Mouse (Mus musculus): Measurements from ENCODE around the gene Timm10b. TPM values are rescaled to one million over a fixed set of nuclear protein-coding genes. Genes with fewer than 3 reads are reported as not detected.

The Timm10b gene
- 100 to 1,000 TPM; 102 to 110 TPM for total RNA-seq (2023)

GRCm38 (mm10) chr7:105639756-105640155 lies at the start of gene Timm10b:
Gene Timm10b, plus strand, starts transcription at chr7:105640056.

DNA sequence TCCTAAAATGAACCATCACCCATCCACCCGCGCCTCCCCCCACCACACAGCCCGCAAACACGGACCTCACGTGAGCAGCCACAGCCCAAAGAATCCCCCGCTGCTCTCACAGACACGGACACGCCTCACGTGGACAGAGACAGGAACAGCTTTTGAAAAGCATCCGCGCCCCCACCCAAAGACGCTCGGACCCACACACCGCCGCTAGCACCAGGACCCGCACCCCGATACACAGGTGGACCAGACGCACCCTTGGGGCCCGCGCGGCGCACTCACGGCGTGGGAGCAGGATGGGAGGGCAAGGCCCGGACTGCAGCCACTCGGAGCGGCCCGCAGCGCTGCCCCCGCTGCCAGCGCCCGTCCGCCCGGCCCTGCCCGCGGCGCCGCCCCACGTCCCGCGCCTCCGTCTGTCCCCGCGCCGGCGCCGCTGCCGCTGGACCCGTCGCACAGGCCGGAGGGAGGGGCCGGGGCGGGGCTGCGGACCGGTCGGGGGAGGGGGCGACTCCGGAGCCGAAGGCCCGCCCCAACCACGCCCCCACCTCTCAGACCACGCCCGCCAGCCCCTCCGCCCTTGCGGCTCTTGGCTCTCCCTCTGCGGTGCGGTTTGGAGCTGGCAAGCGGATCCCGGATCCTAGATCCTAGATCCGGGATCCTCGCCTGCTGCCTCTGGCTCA lies 6.6 kb upstream of the Timm10b start, which contains the start of gene Trim3:
Gene Trim3, minus strand, starts transcription at position 445 of the 674 bp plus-strand sequence.

DNA sequence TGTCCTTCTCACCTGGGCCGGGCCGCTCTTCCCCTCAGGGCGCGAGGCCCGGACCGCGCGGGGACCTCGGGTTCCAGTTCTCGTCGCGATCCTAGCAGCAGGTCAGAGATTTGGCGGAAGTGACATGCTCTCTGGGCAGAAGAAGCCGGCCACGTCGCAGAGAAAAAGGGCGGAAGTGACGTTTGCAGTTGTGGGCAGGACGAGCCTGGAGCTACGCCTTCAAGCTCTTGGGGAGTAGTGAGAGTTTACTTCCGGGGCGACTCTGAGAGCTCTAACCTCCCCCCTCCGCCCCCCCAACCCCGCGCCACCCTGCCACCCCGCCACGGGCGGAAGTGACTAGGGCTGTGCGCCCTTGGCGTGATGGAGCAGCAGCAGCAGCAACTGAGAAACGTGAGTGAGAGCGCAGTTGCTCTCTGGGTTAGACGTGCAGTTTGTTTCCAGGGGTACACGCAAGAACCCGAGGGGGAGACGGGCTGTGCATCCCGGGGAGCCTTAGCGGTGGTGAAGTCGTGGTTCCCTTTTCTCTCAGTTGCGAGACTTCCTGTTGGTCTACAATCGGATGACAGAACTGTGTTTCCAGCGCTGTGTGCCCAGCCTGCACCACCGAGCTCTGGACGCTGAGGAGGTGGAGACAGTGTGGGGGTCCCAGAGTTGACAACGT lies 507 bp downstream of the Timm10b start, which contains the start of the genes Arfip2 and Gm45799:
Gene Arfip2, minus strand, starts transcription at position 184 of the 661 bp plus-strand sequence.
Gene Gm45799, plus strand, starts transcription at position 320 of the 661 bp plus-strand sequence.

DNA sequence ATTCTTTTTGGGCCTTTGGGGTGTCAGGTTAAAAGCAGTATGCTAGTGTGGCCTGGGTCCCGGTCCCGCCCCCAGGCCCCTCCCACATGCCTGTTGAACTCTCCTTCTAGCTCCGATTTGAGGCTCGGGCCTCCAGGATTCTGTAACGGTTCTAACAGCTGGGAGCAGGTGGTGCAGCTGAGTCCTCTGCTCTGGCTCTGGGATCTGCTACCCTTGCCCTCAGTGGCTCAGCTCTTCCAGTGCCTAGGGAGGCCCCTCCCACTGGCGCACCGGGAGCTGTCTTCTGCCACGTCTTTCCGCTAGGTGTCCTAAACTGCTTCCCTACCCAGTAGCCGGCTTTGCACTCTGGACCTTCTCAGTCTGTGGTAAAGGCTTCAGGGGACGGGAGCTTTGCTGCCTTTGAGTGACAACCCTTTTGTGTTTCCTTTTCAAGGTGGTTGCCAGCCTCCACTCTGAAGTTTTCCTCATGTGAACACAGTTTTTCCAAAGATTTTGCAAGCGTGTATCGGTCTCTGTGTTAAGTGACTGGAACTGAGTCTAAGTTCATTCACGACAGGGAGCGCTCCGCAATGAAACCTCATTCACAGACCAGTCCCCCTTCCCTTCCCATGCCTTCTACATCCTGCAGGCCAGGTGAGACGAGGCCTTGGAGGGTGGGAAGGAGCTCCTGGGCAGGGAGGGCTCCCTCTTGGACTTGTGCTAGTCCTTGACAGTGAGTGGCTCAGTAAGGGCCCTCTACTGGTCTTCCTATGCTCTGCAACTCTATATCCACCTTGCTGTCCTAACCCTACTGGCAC lies 11.0 kb downstream of the Timm10b start, which contains the start of gene Dnhd1:
Gene Dnhd1, plus strand, starts transcription at position 189 of the 797 bp plus-strand sequence.

Other genes starting within 250 kb of the Timm10b start
- gene Fam160a2, start 240.0 kb upstream of the Timm10b start, total RNA-seq (2023) = 10 to 100 TPM; 56.3 to 63.1 TPM
- not detected for gene Cnga4, start 235.5 kb upstream of the Timm10b start, total RNA-seq (2023)
- not detected for gene Cckbr, start 214.3 kb upstream of the Timm10b start, total RNA-seq (2023)
- gene Cavin3, start 157.8 kb upstream of the Timm10b start, total RNA-seq (2023) = under 1 TPM in 1 of 2 experiments, not detected in 1; 0.30 TPM
- gene Smpd1, start 85.7 kb upstream of the Timm10b start, total RNA-seq (2023) = 10 to 100 TPM; 16.4 to 19.5 TPM
- 1 to 10 TPM; 3.2 to 3.6 TPM for gene Apbb1, start 58.4 kb upstream of the Timm10b start, total RNA-seq (2023)
- gene Hpx, start 39.9 kb upstream of the Timm10b start, total RNA-seq (2023) = not detected
- gene Trim3, start 6.5 kb upstream of the Timm10b start, total RNA-seq (2023) = 10 to 100 TPM; 62.3 to 68.9 TPM
- 10 to 100 TPM; 26.1 to 31.4 TPM for gene Arfip2, start 360 bp downstream of the Timm10b start, total RNA-seq (2023)
- gene Gm45799, start 496 bp downstream of the Timm10b start, total RNA-seq (2023) = 10 to 100 TPM; 17.0 to 21.6 TPM
- 1 to 10 TPM; 3.1 to 9.1 TPM for gene Dnhd1, start 10.8 kb downstream of the Timm10b start, total RNA-seq (2023)
- gene Ilk, start 96.5 kb downstream of the Timm10b start, total RNA-seq (2023) = 100 to 1,000 TPM; 134 to 154 TPM
- gene Rrp8, start 97.3 kb downstream of the Timm10b start, total RNA-seq (2023) = 10 to 100 TPM; 13.5 to 15.6 TPM
- 100 to 1,000 TPM; 179 to 208 TPM for gene Taf10, start 104.3 kb downstream of the Timm10b start, total RNA-seq (2023)
- 100 to 1,000 TPM in 1 of 2 experiments, 10 to 100 TPM in 1; 83.7 to 102 TPM for gene Tpp1, start 112.2 kb downstream of the Timm10b start, total RNA-seq (2023)
- gene Dchs1, start 147.6 kb downstream of the Timm10b start, total RNA-seq (2023) = under 1 TPM; 0.66 to 0.73 TPM
- gene Mrpl17, start 171.0 kb downstream of the Timm10b start, total RNA-seq (2023) = 10 to 100 TPM; 48.6 to 57.9 TPM